Mouse (Mus musculus) neutrophil, adult 5-6 weeks (primary cell): Measurements from ENCODE around the gene Far2. TPM values are rescaled to one million over a fixed set of nuclear protein-coding genes. Genes with fewer than 3 reads are reported as not detected.
A peak's percentile ranks its signal among the peaks of the same experiment; 100 is the strongest.
"Not testable (repeated sequence)": the region's sequence is repeated elsewhere in the genome, so short reads cannot be mapped to it uniquely, and the experiment has no call there.

Experiments used
- ATAC-seq: fragments of 151-379, 151-347 bp; 2 replicates; pipeline ENCODE4 v1.8.0; 2017; ENCODE audit warnings: mild to moderate bottlenecking, moderate TSS enrichment; ENCODE audit not compliant: insufficient number of reproducible peaks, poor library complexity, low FRiP score, severe bottlenecking; ENCODE audit errors: extremely low read depth
- total RNA-seq: library from RNA; stranded (forward); fragments of 200-1000 nt; gene quantifications from 2 replicates; pipeline ENCODE4 v1.2.3, GENCODE M21; 2017

Far2 gene
- total RNA-seq, 1 experiment from 2014 or later, result 0.81 TPM

DNA sequence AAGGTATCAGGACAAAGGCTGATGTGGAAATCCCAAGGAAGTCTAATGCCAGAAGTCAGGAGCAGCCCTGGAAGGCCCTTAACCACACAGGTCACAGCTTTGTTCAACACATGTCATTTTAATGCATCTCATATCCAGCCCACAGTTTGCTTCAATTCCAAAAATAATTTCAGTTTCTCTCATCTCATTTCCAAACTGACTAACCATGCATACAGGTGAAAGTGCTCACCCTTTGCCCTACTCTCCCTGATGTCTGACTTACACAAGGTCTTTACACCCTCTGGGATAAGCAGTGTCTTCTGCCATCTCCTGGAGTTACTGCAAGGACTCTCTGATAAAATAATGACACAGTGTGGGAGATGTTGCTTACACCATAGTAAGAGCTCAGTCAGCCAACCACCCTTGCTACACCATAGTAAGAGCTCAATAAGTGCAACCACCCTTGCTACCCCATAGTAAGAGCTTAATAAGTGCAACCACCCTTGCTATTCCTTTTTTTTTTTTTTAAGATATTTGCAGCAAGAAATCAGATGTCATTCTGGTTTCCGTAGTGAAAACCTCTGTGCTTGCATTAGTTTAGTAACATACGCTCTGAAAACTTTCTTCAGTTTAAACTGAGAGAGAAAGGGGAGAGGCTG lies 64.1 kb downstream of the Far2 start:
- no peak for ATAC-seq

DNA sequence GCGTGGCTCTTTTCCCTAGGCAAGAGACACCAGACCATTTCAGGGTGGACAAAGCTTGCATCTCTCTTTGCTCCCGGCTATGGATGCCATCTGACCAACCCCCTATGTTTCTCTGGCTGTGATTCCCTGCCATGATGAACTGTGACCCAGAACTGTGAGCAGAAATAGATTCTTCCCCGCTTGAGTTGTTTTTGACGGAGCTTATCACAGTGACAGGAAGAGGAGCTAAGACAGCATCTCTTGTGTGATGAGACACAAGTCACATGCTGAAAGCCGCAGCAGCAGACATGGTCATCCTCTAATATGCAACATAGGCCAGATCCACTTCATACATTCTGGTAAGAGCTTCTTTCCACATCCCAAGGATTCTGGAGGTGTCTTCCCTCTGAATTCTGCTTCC lies 69.3 kb downstream of the Far2 start:
- no peak for ATAC-seq

DNA sequence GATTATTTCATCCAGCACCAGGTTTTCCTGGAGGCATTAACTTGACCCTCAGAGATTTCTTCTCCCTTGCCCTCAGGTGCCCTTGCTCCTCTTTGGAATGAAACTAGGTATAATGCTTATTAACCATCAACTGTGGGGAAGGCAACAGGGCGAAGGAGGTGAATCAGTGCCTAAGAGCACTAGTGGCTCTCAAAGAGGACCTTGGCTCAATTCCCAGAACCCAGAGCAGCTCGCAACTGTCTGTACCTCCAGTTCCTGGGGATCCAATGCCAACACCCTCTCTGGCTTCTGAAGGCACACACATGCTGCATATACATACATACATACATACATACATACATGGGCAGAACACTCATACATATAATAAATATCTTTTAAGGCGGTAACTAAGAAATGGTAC lies 69.8 kb downstream of the Far2 start:
- ATAC-seq, result no peak

DNA sequence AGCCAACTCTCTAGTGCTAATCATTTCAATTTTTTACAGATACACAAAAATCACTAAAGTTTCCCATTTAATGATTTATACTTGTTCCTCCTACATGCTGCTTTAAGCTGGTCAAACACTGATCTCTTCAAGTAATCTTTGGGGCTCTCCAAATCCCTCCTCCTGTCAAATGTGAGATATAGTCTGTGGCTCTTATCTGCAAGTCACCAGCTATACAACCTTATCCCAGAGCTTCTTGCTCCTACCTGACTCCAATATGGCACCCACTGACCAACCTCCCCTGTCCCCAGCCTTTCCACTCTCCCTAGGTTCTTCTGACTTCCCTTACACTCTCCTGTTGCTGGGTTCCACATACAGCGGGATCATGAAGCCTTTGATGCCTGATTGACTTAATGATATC lies 70.6 kb downstream of the Far2 start:
- no peak for ATAC-seq

DNA sequence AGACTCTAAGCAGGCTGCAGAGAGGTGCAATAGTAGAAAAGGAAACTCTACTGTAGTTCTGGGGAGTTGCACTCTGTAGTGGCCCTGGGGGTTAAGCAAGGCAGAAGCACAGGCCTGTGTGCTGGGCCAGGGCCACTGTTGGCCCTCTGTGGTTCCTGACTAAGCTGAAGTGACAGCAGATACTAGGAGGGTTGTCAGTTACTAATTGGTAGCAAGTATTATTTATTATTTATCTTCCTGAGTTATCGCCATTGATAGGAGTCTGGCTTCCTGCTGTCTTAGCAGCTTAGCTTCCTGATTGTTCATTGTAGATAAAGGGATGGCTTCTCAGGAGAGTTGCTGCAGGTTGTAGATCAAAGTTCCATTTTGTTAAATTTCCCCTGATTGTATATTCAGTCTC lies 73.6 kb downstream of the Far2 start:
- no peak for ATAC-seq

DNA sequence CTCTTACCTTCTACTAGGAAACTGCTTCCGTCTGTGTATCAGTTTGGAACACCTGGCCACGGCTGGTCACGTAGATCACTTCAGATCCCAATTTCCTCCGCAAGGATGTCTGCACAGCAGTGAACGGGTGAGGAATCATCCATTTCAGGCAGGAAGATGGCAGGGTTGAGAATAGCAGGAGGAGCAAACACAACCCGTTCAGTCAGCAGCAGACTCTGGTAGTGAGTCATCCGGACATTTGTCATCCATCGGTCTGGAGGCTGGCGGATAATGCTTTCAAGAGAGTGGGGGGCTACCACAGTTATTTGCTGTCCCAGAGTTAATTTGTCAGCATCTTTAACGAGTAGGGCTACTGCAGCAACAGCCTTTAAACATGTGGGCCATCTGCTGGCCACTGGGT lies 79.8 kb downstream of the Far2 start:
- ATAC-seq, result not testable (repeated sequence)

DNA sequence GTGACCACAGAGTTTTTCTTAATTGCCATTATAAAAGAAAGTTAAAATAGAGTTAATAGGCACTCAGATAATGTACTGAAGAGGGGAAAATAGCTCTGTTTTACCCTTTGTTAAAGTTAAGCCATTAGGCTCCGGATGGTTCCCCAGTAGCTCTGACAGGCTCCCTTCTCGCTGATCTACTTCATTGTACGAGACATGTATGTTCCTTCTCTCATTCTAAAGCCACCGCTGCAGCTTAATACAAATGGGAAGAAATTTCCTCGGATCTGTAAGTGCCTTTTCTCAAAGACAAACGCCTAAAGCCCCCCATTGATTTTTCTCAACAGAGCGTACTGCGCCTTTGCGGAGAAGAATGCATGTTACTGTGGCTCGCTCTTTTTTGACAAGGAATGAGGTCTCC lies 85.3 kb downstream of the Far2 start:
- ATAC-seq, result no peak

DNA sequence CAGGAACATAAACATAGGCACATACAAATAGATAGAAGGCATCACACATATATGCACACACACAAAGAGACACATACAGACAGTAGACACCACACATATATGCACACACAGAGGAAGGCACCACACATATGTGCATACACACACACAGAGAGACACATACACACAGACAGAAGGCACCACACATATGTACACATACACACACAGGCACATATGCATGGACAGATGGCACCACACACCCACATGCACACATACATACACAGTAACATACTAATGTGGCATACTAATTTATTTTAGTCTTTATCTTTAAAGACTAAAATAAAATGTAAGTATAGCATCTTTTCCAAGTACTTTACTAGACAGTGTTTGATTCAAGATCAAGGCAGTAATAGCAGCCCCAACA lies 86.5 kb downstream of the Far2 start:
- no peak for ATAC-seq

DNA sequence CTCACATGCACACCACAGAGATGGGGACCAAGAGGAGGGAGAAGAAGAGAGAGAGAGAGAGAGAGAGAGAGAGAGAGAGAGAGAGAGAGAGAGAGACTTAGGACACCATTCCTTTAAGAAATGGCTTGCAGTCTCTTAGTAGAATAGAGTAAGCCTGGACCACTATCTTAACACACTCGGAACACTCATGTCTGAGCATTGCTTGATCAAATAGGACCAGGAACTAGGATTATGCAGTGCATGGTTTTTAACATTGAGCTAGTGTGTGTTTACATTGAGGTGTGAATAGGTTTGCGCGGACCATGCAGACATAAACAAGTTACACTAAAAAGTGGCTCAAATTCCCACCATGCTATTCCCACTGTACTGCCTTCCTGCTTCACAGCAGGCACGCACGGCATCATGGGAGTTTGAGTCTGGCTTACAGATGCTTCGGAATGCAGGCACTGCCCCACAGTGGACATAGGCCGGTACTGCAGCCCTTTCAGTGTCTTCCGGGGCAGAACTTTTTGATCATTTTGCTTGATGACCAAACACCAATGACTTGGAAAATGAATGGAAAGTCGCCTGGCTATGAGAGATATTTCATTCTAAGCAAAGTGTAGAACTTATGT lies 88.8 kb downstream of the Far2 start:
- ATAC-seq, result peak; percentile 85

DNA sequence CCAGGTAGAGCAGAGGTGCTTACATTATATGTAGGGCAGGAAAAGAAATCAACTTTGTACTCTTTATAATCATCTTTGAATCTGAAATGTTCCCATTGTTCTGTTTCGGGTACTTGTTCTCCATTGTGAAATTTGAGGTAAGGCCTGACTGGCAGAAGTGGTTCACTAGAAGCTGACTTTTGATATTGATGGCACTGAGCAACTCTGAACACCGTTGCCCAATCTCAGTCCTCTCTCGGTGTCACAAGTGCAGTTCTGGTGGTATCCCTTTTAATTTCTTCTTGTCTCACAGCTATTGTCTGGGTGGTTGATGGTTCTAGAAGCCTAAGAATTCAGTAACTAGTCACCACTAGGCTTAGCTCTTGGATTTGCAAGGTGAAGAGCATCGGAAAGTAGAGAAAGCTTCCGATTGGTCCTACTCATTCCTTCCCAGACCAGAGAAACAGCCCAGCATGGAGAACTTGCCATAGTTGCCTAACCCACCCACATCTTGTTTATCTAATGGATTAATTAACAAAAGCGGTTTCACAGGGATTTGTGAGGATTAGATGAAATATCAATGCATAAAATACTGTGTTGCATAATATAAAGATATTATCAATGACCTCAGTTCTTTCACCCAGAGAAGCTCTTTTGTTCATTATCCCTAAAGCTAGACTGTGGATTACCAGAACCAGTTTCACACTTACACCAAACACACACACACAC lies 92.4 kb downstream of the Far2 start:
- ATAC-seq, result no peak

DNA sequence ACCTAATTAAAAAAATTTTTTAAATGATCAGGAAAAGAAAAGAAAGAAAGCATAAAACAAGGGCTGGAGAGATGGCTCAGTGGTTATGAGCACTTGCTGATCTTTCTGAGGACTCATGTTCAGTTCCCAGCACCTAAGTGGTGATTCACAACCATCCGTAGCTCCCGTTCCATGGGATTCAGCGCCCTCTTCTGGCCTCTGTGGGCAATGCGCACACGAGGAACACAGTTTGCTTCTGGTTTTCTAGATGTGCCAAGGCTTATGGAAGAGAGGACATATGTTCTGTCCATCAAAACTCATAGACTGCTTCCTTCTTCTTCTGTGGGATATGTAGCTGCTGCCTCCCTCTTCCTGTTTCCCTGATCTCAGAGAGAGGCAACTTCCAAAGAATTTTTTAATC lies 94.8 kb downstream of the Far2 start:
- ATAC-seq, result no peak

DNA sequence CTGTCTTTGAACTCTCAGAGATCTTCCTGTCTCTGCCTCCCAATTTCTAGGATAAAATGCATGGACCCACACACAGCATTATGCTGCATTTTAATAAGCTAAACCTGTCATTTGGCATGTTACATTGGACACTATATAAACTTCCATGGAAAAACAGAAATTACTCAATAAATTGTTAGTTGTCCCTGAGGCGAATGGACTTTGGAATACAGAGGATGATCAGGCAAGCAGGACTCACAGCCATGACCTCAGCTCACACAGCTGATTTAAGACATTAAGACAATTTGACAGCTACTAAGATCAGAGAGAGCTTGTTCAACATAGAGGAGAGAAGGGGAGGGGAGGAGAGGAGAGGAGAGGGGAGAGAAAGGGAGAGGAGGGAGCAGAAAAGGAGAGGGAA lies 95.4 kb downstream of the Far2 start:
- ATAC-seq, result no peak

DNA sequence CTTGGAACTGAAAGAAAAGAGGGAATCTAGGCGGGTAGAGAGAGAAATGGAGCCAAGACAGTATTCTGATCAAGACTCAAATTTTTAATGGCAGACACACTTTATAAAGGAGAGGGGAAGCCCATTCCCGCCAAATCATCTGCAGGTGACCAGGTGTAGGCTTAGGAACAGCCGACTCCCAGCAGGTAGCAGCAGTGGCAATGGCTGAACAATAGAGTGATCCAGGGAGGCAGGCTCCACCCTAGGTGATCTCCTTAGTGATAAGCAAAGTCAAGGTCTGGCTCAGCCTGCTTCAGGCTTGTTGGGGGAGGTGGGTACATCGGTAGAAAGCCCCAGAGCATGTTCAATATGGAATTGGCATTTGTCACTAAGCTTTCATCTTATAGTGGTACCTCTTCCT lies 105.2 kb downstream of the Far2 start:
- not testable (repeated sequence) for ATAC-seq

DNA sequence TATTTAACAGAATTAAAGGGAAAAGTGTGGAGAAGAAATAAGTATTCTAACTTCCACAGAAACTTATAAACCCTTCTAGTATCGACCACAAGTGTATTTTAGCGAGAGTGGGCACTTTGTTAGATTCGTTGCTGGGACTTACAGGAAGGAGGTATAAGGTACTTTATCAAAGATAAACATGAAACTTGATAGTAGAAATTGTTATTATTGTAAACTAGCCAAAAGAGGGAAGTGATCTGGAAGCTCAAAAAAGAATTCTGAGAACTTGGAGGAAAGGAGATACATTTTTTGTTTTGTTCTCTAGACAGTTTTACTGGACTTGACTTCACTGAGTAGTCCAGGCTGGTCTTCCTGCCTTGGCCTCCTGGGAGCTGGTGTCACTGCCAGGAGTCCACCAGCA lies 125.8 kb downstream of the Far2 start:
- ATAC-seq, result no peak

DNA sequence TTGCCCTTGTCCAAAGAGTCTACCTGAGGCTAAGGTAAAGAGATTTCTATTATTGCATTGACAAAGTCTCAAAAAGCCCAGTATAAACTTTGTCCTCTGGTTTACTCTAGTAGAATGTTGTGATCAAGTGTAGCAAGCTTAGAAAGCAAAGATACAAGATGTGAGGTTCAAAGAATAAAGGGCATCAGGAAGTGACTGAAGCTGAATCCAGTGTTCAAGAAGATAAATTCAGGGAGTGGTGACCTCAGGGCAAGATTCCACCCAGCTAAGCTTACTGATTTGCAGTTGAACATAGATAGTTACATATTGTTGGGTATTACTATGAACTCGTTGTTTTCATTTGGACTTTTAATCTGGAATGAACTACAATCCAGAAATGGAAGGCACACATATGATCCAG lies 138.6 kb downstream of the Far2 start:
- ATAC-seq, result no peak

DNA sequence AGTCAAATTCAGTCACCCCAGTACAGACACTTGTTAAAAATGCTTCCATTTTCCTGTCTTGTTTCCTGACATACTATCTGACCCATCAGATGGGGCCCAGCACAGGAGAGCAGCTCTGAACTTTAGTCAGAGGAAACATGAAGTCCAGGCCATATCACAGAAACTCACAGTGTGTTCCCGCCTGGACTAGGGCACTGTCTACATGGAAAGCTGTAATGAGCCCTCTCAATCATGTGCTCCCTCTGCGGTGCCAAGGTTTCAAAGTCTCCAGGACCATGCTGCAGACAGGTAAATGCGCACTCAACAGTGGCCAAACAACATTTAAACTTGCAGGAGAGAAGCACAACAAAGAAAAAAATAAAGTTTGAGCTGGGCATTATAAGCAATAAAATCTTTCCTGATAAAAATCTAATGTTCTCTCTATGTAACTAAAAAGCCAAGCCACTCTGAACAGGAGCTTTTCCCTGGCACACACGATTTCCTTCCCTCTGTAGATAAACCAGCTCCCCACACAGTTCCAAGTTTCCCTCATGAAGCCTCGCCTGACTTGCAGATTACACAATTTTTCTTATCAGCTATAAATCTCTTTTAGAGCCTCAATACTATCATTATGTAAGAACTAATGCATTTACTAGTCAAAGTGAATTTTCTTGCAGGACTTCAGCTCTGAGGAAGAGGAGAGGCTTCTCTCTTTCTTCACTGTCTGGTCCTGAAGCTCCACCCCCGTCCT lies 147.1 kb downstream of the Far2 start:
- no peak for ATAC-seq

DNA sequence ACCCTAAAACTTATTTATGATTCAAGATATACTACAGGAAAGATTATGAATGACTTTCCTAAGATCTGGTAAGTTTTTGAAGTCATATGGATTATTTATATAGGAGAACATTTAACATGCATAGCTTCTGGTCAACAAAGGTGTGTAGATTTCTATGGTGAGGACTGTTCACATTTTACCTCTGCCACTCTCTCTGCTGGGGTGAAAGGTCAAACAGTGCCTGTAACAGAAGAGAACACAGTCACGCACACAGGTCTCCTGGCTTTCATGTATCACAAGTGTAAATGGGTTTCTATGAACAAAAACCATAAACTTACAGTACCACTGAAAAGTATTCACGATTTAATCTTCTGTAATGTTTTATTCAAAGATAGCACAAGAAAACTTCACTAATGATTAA lies 152.1 kb downstream of the Far2 start:
- no peak for ATAC-seq

DNA sequence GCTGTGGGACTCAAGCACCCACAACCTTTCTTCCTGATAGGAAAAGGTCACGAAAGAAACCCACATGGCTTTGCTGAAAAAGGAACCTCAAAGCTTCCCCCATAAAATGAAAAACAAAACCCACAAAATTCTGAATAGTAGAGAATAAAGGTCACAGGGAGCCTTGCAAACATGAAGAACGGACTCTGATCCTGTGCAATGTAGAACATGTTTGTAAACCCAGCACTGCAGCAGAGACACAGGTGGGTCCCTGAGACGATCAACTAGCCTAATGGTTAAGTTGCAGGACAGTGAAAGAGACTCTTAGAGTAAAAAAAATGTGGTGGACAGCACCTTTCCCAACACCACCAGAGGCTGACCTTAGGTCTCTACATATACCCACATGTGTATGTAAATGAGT lies 152.7 kb downstream of the Far2 start:
- no peak for ATAC-seq

DNA sequence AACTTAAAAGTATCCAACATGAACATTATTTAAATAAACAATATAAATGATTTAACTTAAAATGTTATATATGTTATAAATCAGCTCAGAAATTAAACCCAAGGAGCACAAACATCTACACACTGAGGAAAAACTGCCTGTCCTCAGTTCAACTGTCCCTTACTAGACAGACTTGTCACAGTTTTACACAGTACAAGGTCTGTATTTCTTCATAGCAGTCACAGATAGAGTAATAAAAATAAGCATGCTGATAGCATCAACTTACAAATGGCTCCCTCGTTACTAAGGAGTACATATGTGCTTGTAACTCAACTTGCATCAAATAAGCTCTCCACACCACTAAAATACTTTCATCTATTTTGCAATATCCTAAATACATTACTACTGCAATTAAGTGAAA lies 158.1 kb downstream of the Far2 start:
- ATAC-seq, result no peak

DNA sequence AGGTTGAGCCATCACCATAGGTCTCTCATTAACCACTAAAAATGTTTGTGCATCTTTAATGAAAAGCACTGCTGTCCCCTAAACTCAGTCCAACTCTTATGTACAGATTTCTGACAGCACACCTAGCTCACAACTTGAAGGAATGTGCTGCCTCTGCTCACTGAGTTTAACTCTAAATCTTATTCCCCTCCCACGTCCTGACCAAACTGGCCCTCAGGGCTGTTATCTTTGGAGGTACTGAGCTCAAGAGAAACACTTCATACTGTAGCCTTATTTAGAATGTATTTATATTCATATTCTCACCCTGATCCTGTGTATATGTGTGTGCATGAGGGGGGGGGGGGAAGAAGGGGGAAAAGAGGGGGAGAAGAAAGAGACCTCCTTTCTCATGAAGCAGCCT lies 160.5 kb downstream of the Far2 start:
- no peak for ATAC-seq
